ENCODE assay signal across 25 mouse cellular contexts in genomic region chr6:118538627-118539026, GRCm38 (mm10).
"Had no signal": no experiment of that assay in that cellular context is flagged by ENCODE, and none has a peak within 500 bp of the region (broad histone marks: within the 10 kb centered on the region; RNA-seq: fewer than 3 reads in every experiment).

No protein-coding gene starts in this region.

- H3K4me3 ChIP-seq: gastrocnemius, adult 2 months; heart, embryonic 10.5 days; heart, embryonic 12.5 days; hindbrain, embryonic 10.5 days; hindbrain, embryonic 12.5 days; intestine, embryonic 15.5 days; layer of hippocampus, adult 2 months; left cerebral cortex, adult 2 months; limb, embryonic 13.5 days; limb, embryonic 15.5 days had no signal

- ATAC-seq: hindbrain, embryonic 16.5 days; inflammation-experienced regulatory T-cells, adult 6 months; intestine, embryonic 15.5 days; intestine, postnatal 0 days had no signal

- H3K4me1 ChIP-seq: heart, embryonic 10.5 days; heart, embryonic 12.5 days; hindbrain, embryonic 10.5 days; hindbrain, embryonic 12.5 days; intestine, embryonic 15.5 days; limb, embryonic 13.5 days; limb, embryonic 15.5 days had no signal

- H3K27me3 ChIP-seq: heart, embryonic 12.5 days; hindbrain, embryonic 12.5 days; intestine, embryonic 15.5 days; limb, embryonic 13.5 days; limb, embryonic 15.5 days had no signal

- H3K27ac ChIP-seq: gastrocnemius, adult 2 months; heart, embryonic 10.5 days; hindbrain, embryonic 10.5 days; hindbrain, embryonic 12.5 days; hindbrain, embryonic 14.5 days; intestine, embryonic 15.5 days; layer of hippocampus, adult 2 months; left cerebral cortex, adult 2 months; limb, embryonic 13.5 days; limb, embryonic 15.5 days had no signal

- H3K9ac ChIP-seq: heart, embryonic 12.5 days; hindbrain, embryonic 12.5 days; hindbrain, embryonic 14.5 days; intestine, embryonic 15.5 days; limb, embryonic 13.5 days; limb, embryonic 15.5 days had no signal

- DNase-seq: gastrocnemius, adult 2 months; gastrocnemius, postnatal 10 days; gastrocnemius, postnatal 25 days; heart, adult 18-20 months; heart, postnatal 10 days; heart, postnatal 4 days; kidney, adult 18-20 months; kidney, adult 8-10 months; kidney, postnatal 10 days; kidney, postnatal 25 days; kidney, postnatal 4 days; left cerebral cortex, postnatal 4 days had no signal

- H3K4me2 ChIP-seq: heart, embryonic 12.5 days; hindbrain, embryonic 12.5 days; hindbrain, embryonic 14.5 days; intestine, embryonic 15.5 days; limb, embryonic 13.5 days; limb, embryonic 15.5 days had no signal

- H3K9me3 ChIP-seq: heart, embryonic 10.5 days; heart, embryonic 12.5 days; hindbrain, embryonic 10.5 days; hindbrain, embryonic 12.5 days; intestine, embryonic 15.5 days; limb, embryonic 13.5 days; limb, embryonic 15.5 days had no signal
